Mouse (Mus musculus) lung, embryonic 16.5 days (tissue): ENCODE results near the gene Fgf15. TPM values are rescaled to one million over a fixed set of nuclear protein-coding genes. Genes with fewer than 3 reads are reported as not detected.
"Not testable (repeated sequence)": the region's sequence is repeated elsewhere in the genome, so short reads cannot be mapped to it uniquely, and the experiment has no call there.

Source experiments
- ATAC-seq: fragments of 200-750 bp; cut with Nextera tagmentation; 2 replicates; pipeline ENCODE4 v1.8.0; 2017; ENCODE audit warnings: low read depth, mild to moderate bottlenecking, moderate library complexity
- H3K27ac ChIP-seq: fragments of 300-500 bp; sonication (generic); 2 replicates; pipeline ENCODE4 v1.5.1; 2014; ENCODE audit warnings: mild to moderate bottlenecking, control low read depth, low read length
- H3K27me3 ChIP-seq: fragments of 300-500 bp; sonication (generic); 2 replicates; pipeline ENCODE4 v1.6.1; 2014; ENCODE audit warnings: low read depth, low read length, mixed read lengths; ENCODE audit not compliant: control insufficient read depth, insufficient read depth
- H3K36me3 ChIP-seq: fragments of 300-500 bp; sonication (generic); 2 replicates; pipeline ENCODE4 v1.6.1; 2014; ENCODE audit warnings: low read length; ENCODE audit not compliant: control insufficient read depth, insufficient read depth
- H3K4me1 ChIP-seq: fragments of 300-500 bp; sonication (generic); replicated peaks from 2 replicates; pipeline ENCODE4 v1.6.1; 2014; ENCODE audit warnings: low read length, mixed read lengths; ENCODE audit not compliant: control insufficient read depth, insufficient read depth
- H3K4me2 ChIP-seq: fragments of 300-500 bp; sonication (generic); 2 replicates; pipeline ENCODE4 v1.6.1; 2014; ENCODE audit warnings: low read depth, low read length, control low read depth
- H3K4me3 ChIP-seq: fragments of 300-500 bp; sonication (generic); 2 replicates; pipeline ENCODE4 v1.5.1; 2014; ENCODE audit warnings: mild to moderate bottlenecking, low read length, control low read depth
- H3K9ac ChIP-seq: fragments of 300-500 bp; sonication (generic); 2 replicates; pipeline ENCODE4 v1.6.1; 2014; ENCODE audit warnings: low read length, control low read depth
- H3K9me3 ChIP-seq: fragments of 300-500 bp; sonication (generic); 2 replicates; pipeline ENCODE4 v1.6.1; 2016; ENCODE audit warnings: low read length; ENCODE audit not compliant: control insufficient read depth
- WGBS: fragments of 180-500 bp; shearing (Covaris S2); extraction: QIAGEN DNeasy Blood & Tissue Kit; methylation state at CpG from one replicate; pipeline ENCODE4 v1.1.7; 2014; 5-methylcytosine and 5-hydroxymethylcytosine counted together
- polyA plus RNA-seq: library from polyadenylated mRNA; unstranded; fragments of >200 nt; fragmentation: Nextera tagmentation; extraction: Ambion mirVana; gene quantifications from 2 replicates; pipeline ENCODE4 v1.2.1, GENCODE M21; 2015

Gene Fgf15
- polyA plus RNA-seq, 1 experiment from 2014 or later = not detected

GRCm38 (mm10) chr7:144898506-144898905 is 2.2 kb downstream of the Fgf15 start:
- 62% methylated on average over 6 of the region's 6 CpGs for WGBS

GRCm38 (mm10) chr7:144905514-144905913 is 9.2 kb downstream of the Fgf15 start:
- H3K4me1 ChIP-seq, ATAC-seq, H3K4me3 ChIP-seq, H3K36me3 ChIP-seq, H3K9ac ChIP-seq, H3K27me3 ChIP-seq, H3K4me2 ChIP-seq, H3K27ac ChIP-seq, H3K9me3 ChIP-seq: not testable (repeated sequence)
- 91% methylated on average over 3 of the region's 3 CpGs for WGBS

More at GRCm38 (mm10) chr7:144898506-144898905, 2.2 kb downstream of the Fgf15 start:
- Histone ChIP-seq H3K4me3 (no peak overlapping the region), H3K4me1 (peaks cover 19% of the 10 kb centered on the region), H3K4me2 (no peak overlapping the region), H3K36me3 (no peaks in the 10 kb centered on the region), H3K27me3 (peaks cover 52% of the 10 kb centered on the region), H3K9me3 (no peaks in the 10 kb centered on the region), H3K27ac (no peak overlapping the region), H3K9ac (no peak overlapping the region)
- ATAC-seq = no peak

GRCm38 (mm10) chr7:144906708-144907397 is 10.5 kb downstream of the Fgf15 start:
- no peaks in the 10 kb centered on the region for H3K4me1 ChIP-seq
- ATAC-seq = peak; percentile 47; the same call in 1 of the 2 replicates
- H3K4me3 ChIP-seq = peak overlapping the region; percentile 13; the same call in 1 of the 2 replicates
- peaks cover 4% of the 10 kb centered on the region for H3K27me3 ChIP-seq
- 10% methylated on average over 28 of the region's 28 CpGs for WGBS
- H3K36me3 ChIP-seq = no peaks in the 10 kb centered on the region
- no peak overlapping the region for H3K27ac ChIP-seq
- H3K9ac ChIP-seq = peak overlapping the region; percentile 49
- peaks cover 3% of the 10 kb centered on the region; the same call in 1 of the 2 replicates for H3K9me3 ChIP-seq
- peak overlapping the region; percentile 47 for H3K4me2 ChIP-seq

GRCm38 (mm10) chr7:144907793-144908192 is 11.5 kb downstream of the Fgf15 start:
- 11% methylated on average over 8 of the region's 8 CpGs for WGBS
- Histone ChIP-seq H3K4me3 (no peak overlapping the region), H3K4me2 (no peak overlapping the region), H3K36me3 (no peaks in the 10 kb centered on the region), H3K9me3 (peaks cover 3% of the 10 kb centered on the region; the same call in 1 of the 2 replicates), H3K9ac (no peak overlapping the region), H3K27ac (no peak overlapping the region), H3K27me3 (peaks cover 4% of the 10 kb centered on the region), H3K4me1 (no peaks in the 10 kb centered on the region)
- no peak for ATAC-seq

- Histone ChIP-seq H3K27me3 (peaks cover 4% of the 10 kb centered on the region), H3K9ac (no peak overlapping the region), H3K4me2 (no peak overlapping the region), H3K4me3 (no peak overlapping the region), H3K27ac (no peak overlapping the region), H3K9me3 (peaks cover 3% of the 10 kb centered on the region; the same call in 1 of the 2 replicates), H3K4me1 (no peaks in the 10 kb centered on the region), H3K36me3 (no peaks in the 10 kb centered on the region)
- WGBS = 21% methylated on average over 7 of the region's 7 CpGs
- ATAC-seq = no peak
Observed at GRCm38 (mm10) chr7:144908705-144909104, 12.4 kb downstream of the Fgf15 start.

GRCm38 (mm10) chr7:144911121-144911520 is 14.8 kb downstream of the Fgf15 start:
- H3K27me3 ChIP-seq = peaks cover 4% of the 10 kb centered on the region
- H3K4me1 ChIP-seq = peaks cover 7% of the 10 kb centered on the region
- H3K4me2 ChIP-seq = no peak overlapping the region
- H3K9ac ChIP-seq = no peak overlapping the region
- H3K36me3 ChIP-seq = no peaks in the 10 kb centered on the region
- 67% methylated on average over 1 of the region's 1 CpGs for WGBS
- H3K9me3 ChIP-seq = no peaks in the 10 kb centered on the region
- H3K4me3 ChIP-seq = no peak overlapping the region
- ATAC-seq = no peak
- H3K27ac ChIP-seq = no peak overlapping the region

- no peak overlapping the region for H3K4me2 ChIP-seq
- WGBS = 79% methylated on average over 4 of the region's 4 CpGs
- H3K9ac ChIP-seq = no peak overlapping the region
- H3K27ac ChIP-seq = no peak overlapping the region
- no peaks in the 10 kb centered on the region; the same call in 1 of the 2 replicates for H3K27me3 ChIP-seq
- ATAC-seq = no peak
- peaks cover 8% of the 10 kb centered on the region for H3K4me1 ChIP-seq
- H3K9me3 ChIP-seq = no peaks in the 10 kb centered on the region
- no peak overlapping the region for H3K4me3 ChIP-seq
- H3K36me3 ChIP-seq = no peaks in the 10 kb centered on the region
Observed at GRCm38 (mm10) chr7:144912897-144913296, 16.6 kb downstream of the Fgf15 start.

GRCm38 (mm10) chr7:144914296-144914947 is 18.1 kb downstream of the Fgf15 start:
- peaks cover 8% of the 10 kb centered on the region for H3K4me1 ChIP-seq
- WGBS = 4% methylated on average over 17 of the region's 17 CpGs
- H3K27ac ChIP-seq = 0 out of 2 replicates have a peak overlapping the region, but pooled peaks have one; percentile 2
- H3K9ac ChIP-seq = peak overlapping the region; percentile 42
- peak; percentile 93 for ATAC-seq
- H3K27me3 ChIP-seq = no peaks in the 10 kb centered on the region
- 0 out of 2 replicates have a peak, but pooled peaks cover 2% of the 10 kb centered on the region for H3K36me3 ChIP-seq
- H3K4me2 ChIP-seq = peak overlapping the region; percentile 65
- H3K9me3 ChIP-seq = no peaks in the 10 kb centered on the region
- H3K4me3 ChIP-seq = peak overlapping the region; percentile 79

- Histone ChIP-seq H3K4me1 (peaks cover 8% of the 10 kb centered on the region), H3K9ac (peak within 1 kb of the TSS; percentile 77), H3K4me3 (peak within 1 kb of the TSS; percentile 79), H3K36me3 (0 out of 2 replicates have a peak, but pooled peaks cover 4% of the 10 kb centered on the region), H3K9me3 (no peaks in the 10 kb centered on the region), H3K27ac (peak within 1 kb of the TSS; percentile 62), H3K27me3 (no peaks in the 10 kb centered on the region), H3K4me2 (peak within 1 kb of the TSS; percentile 86)
- WGBS = under 1% methylated on average over 55 of the region's 55 CpGs
- peak; percentile 97 for ATAC-seq
Observed at GRCm38 (mm10) chr7:144914948-144915750, 18.8 kb downstream of the Fgf15 start, which contains the start of gene LTO1. Gene LTO1, plus strand, starts transcription at chr7:144915100.
